Mouse (Mus musculus): ENCODE measurements around the gene Cckar.

The Cckar gene

GRCm38 (mm10) chr5:53707235-53708177 lies at the start of gene Cckar:
TSS of gene Cckar (minus strand) at chr5:53707705.
- Histone ChIP-seq H3K4me3 (replicated peaks; ENCODE audit: low read length) (no peak within 1 kb of the TSS), H3K27me3 (ENCODE audit: insufficient read depth, low read length) (peaks cover 14% of the 10 kb centered on the region), H3K9me3 (ENCODE audit: low read length) (no peaks in the 10 kb centered on the region), H3K4me1 (replicated peaks; ENCODE audit: low read depth, low read length) (peaks cover 31% of the 10 kb centered on the region), H3K36me3 (ENCODE audit: insufficient read depth, low read length) (no peaks in the 10 kb centered on the region)
- TF ChIP-seq CTCF (conservative IDR thresholded peaks at IDR 0.05; ENCODE audit: low read length), result no peak
- TF ChIP-seq NANOG (IDR thresholded peaks at IDR 0.05; ENCODE audit: borderline replicate concordance, low read length), result no peak
- no peak for TF ChIP-seq POU5F1 (IDR thresholded peaks at IDR 0.05; ENCODE audit: borderline replicate concordance, low read length)

GRCm38 (mm10) chr5:53744061-53744460 lies 36.6 kb upstream of the Cckar start:
- Histone ChIP-seq H3K4me1 (replicated peaks; ENCODE audit: low read depth, low read length) (no peaks in the 10 kb centered on the region), H3K4me3 (replicated peaks; ENCODE audit: low read length) (no peak overlapping the region), H3K36me3 (ENCODE audit: insufficient read depth, low read length) (no peaks in the 10 kb centered on the region), H3K9me3 (ENCODE audit: low read length) (peaks cover 34% of the 10 kb centered on the region), H3K27me3 (ENCODE audit: insufficient read depth, low read length) (no peaks in the 10 kb centered on the region)
- TF ChIP-seq NANOG (IDR thresholded peaks at IDR 0.05; ENCODE audit: borderline replicate concordance, low read length) (no peak), CTCF (conservative IDR thresholded peaks at IDR 0.05; ENCODE audit: low read length) (no peak), POU5F1 (IDR thresholded peaks at IDR 0.05; ENCODE audit: borderline replicate concordance, low read length) (no peak)

- Histone ChIP-seq H3K9me3 (ENCODE audit: low read length) (no peaks in the 10 kb centered on the region), H3K27me3 (ENCODE audit: insufficient read depth, low read length) (0 out of 2 replicates have a peak, but pooled peaks cover 2% of the 10 kb centered on the region), H3K4me1 (replicated peaks; ENCODE audit: low read depth, low read length) (no peaks in the 10 kb centered on the region), H3K4me3 (replicated peaks; ENCODE audit: low read length) (no peak overlapping the region), H3K36me3 (ENCODE audit: insufficient read depth, low read length) (no peaks in the 10 kb centered on the region)
- TF ChIP-seq NANOG (IDR thresholded peaks at IDR 0.05; ENCODE audit: borderline replicate concordance, low read length) (no peak), CTCF (conservative IDR thresholded peaks at IDR 0.05; ENCODE audit: low read length) (no peak), POU5F1 (IDR thresholded peaks at IDR 0.05; ENCODE audit: borderline replicate concordance, low read length) (no peak)
Measured at GRCm38 (mm10) chr5:53732933-53733332, 25.4 kb upstream of the Cckar start.

- Histone ChIP-seq H3K27me3 (ENCODE audit: insufficient read depth, low read length) (peaks cover 8% of the 10 kb centered on the region; the same call in 1 of the 2 replicates), H3K36me3 (ENCODE audit: insufficient read depth, low read length) (no peaks in the 10 kb centered on the region), H3K4me1 (replicated peaks; ENCODE audit: low read depth, low read length) (no peaks in the 10 kb centered on the region), H3K4me3 (replicated peaks; ENCODE audit: low read length) (no peak overlapping the region), H3K9me3 (ENCODE audit: low read length) (no peaks in the 10 kb centered on the region)
- no peak for TF ChIP-seq NANOG (IDR thresholded peaks at IDR 0.05; ENCODE audit: borderline replicate concordance, low read length)
- TF ChIP-seq POU5F1 (IDR thresholded peaks at IDR 0.05; ENCODE audit: borderline replicate concordance, low read length), result no peak
- no peak for TF ChIP-seq CTCF (conservative IDR thresholded peaks at IDR 0.05; ENCODE audit: low read length)
Measured at GRCm38 (mm10) chr5:53727606-53728005, 20.1 kb upstream of the Cckar start.

- no peaks in the 10 kb centered on the region for H3K9me3 ChIP-seq (ENCODE audit: low read length)
- TF ChIP-seq NANOG (IDR thresholded peaks at IDR 0.05; ENCODE audit: borderline replicate concordance, low read length) (no peak), POU5F1 (IDR thresholded peaks at IDR 0.05; ENCODE audit: borderline replicate concordance, low read length) (no peak), CTCF (conservative IDR thresholded peaks at IDR 0.05; ENCODE audit: low read length) (no peak)
- H3K4me3 ChIP-seq (replicated peaks; ENCODE audit: low read length), result no peak overlapping the region
- H3K36me3 ChIP-seq (ENCODE audit: insufficient read depth, low read length), result no peaks in the 10 kb centered on the region
- no peaks in the 10 kb centered on the region for H3K4me1 ChIP-seq (replicated peaks; ENCODE audit: low read depth, low read length)
- peaks cover 8% of the 10 kb centered on the region; the same call in 1 of the 2 replicates for H3K27me3 ChIP-seq (ENCODE audit: insufficient read depth, low read length)
Measured at GRCm38 (mm10) chr5:53726011-53726410, 18.5 kb upstream of the Cckar start.

- Histone ChIP-seq H3K36me3 (ENCODE audit: insufficient read depth, low read length) (no peaks in the 10 kb centered on the region), H3K4me3 (replicated peaks; ENCODE audit: low read length) (no peak overlapping the region), H3K9me3 (ENCODE audit: low read length) (no peaks in the 10 kb centered on the region), H3K4me1 (replicated peaks; ENCODE audit: low read depth, low read length) (peaks cover 17% of the 10 kb centered on the region), H3K27me3 (ENCODE audit: insufficient read depth, low read length) (no peaks in the 10 kb centered on the region)
- TF ChIP-seq POU5F1 (IDR thresholded peaks at IDR 0.05; ENCODE audit: borderline replicate concordance, low read length) (no peak), CTCF (conservative IDR thresholded peaks at IDR 0.05; ENCODE audit: low read length) (no peak), NANOG (IDR thresholded peaks at IDR 0.05; ENCODE audit: borderline replicate concordance, low read length) (no peak)
Measured at GRCm38 (mm10) chr5:53716462-53716861, 9.0 kb upstream of the Cckar start.

- H3K4me1 ChIP-seq (replicated peaks; ENCODE audit: low read depth, low read length), result peaks cover 38% of the 10 kb centered on the region
- TF ChIP-seq NANOG (IDR thresholded peaks at IDR 0.05; ENCODE audit: borderline replicate concordance, low read length) (peak; percentile 79), POU5F1 (IDR thresholded peaks at IDR 0.05; ENCODE audit: borderline replicate concordance, low read length) (no peak)
- H3K4me3 ChIP-seq (replicated peaks; ENCODE audit: low read length), result no peak overlapping the region
- peaks cover 8% of the 10 kb centered on the region for H3K27me3 ChIP-seq (ENCODE audit: insufficient read depth, low read length)
- no peaks in the 10 kb centered on the region for H3K9me3 ChIP-seq (ENCODE audit: low read length)
- no peaks in the 10 kb centered on the region for H3K36me3 ChIP-seq (ENCODE audit: insufficient read depth, low read length)
Measured at GRCm38 (mm10) chr5:53711277-53711676, 3.8 kb upstream of the Cckar start.

GRCm38 (mm10) chr5:53708191-53708590 lies 686 bp upstream of the Cckar start:
- TF ChIP-seq NANOG (IDR thresholded peaks at IDR 0.05; ENCODE audit: borderline replicate concordance, low read length) (no peak), POU5F1 (IDR thresholded peaks at IDR 0.05; ENCODE audit: borderline replicate concordance, low read length) (no peak), CTCF (conservative IDR thresholded peaks at IDR 0.05; ENCODE audit: low read length) (no peak)
- Histone ChIP-seq H3K9me3 (ENCODE audit: low read length) (no peaks in the 10 kb centered on the region), H3K36me3 (ENCODE audit: insufficient read depth, low read length) (no peaks in the 10 kb centered on the region), H3K4me1 (replicated peaks; ENCODE audit: low read depth, low read length) (peaks cover 34% of the 10 kb centered on the region), H3K27me3 (ENCODE audit: insufficient read depth, low read length) (peaks cover 12% of the 10 kb centered on the region), H3K4me3 (replicated peaks; ENCODE audit: low read length) (no peak overlapping the region)

Data from E14TG2a.4 (cell line).